Mouse (Mus musculus) Muller cell, postnatal 12 days (primary cell): ENCODE data around the gene Tmem100.

Experiments used
- DNase-seq: peaks from one replicate; pipeline ENCODE4 v3.0.0-alpha.2; 2015; ENCODE audit errors: inconsistent ontology term

Tmem100 gene

DNA sequence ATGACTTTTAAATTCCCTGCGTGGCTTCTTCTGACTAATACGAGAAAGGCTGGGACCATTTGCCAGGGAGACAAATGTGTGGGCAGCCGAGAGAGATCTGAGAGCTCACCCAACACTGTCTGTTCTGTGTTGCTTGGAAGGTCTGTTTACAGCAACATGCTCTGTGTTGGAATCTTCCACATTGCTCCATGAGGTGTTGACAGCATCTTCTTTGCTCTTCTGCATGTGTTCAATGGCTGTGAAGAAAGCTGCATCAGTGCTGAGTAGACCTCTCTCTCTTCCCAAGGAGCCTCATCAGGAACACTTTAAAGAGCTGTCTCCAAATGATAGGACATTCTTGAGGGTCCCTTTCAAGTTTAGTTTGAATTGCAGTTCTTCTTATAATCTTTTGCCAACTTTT, 32.5 kb downstream of the Tmem100 start:
- DNase-seq: no peak

DNA sequence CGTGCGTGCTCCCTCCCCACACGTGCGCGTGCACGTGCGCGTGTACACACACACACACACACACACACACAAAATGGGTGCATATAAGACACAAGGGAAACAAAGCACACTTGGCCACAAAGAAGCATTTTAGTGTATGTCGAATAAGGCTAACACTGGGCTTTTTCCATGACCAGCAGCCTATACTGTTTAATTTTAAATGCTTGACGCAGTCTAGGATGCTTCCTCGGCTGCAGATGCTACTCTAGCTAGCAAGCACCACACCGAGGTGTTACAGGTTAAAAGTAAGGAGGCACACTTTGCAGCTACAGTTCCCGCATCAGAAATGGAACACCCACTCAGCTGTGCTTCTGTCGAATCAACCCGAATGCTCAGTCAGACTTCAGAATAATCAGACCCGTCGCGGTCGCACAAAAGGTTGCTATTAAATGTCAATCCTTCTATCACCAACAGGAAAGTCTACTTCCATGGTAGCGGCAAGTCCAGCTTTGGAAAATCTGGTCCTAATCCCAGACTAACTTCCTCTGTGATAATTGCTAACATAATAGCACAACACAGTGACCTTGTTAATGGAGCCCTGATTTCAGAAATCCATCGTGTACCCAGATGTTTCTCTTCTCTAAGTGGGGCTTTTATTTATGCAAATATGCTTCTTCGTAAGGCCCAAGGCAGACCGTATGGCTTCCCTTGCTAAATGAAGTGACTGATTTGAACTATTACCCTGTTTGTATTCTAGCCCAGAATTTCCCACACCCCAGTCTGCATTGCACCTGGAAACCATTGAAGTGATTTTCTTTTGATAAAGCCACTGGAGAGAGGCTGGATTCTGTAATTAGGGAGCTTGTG, 36.5 kb downstream of the Tmem100 start:
- no peak for DNase-seq

DNA sequence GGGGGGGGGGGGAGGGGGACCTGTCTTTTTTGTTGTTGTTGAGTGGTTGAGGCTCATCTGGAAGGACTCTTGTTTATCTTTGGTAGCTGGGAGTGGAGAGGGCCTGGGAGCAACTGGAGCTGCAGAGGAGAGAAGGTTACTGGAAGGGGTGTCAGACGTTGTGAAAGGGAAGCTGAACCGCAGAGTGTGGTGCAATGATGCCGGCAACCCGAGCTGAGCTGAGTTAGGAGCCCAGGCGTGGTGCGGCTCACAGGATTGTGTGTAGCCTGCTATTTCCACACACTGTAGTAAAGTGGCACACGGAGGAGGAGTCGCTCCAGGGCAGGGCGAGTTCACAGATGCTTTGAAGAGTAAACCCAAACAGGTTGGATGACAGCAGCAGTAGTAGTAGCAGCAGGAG, 41.6 kb downstream of the Tmem100 start:
- no peak for DNase-seq

DNA sequence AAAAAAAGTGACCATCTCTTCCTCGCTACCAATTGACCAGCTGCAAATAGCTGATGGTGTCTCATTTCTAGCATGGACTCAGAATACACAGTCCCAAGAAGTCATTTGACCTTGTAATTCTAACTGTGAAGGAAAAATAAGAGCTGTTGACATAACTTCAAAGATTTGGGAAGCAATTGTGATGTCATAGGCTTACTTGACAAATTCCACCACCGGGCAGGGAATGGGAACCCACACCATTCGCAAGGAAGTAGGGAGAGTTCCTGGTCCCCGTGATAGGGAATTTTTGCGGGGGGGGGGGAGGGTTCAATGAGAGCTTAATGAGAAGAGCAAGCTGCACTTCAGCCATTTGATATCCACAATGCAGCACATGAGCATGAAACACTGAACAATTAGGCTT, 43.1 kb downstream of the Tmem100 start:
- DNase-seq: no peak

DNA sequence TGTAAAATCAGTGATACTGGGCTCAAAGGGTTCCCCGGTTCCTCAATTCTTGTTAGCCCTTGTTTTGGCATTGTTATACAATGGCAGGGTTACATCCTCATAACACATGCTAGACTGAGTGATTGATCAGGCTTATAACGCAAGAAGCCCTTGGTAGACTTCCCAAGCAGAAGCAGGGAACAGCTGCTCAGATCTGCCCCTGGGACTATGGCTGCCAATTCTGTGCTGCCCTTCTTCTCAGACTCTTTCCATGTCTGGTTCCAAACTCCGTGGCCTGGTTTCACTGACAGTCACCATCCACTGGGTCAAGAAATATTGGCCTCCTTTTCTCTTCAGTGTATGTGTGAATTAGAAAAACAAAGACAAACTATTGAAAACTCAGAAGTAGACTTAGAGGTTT, 46.5 kb downstream of the Tmem100 start:
- no peak for DNase-seq

DNA sequence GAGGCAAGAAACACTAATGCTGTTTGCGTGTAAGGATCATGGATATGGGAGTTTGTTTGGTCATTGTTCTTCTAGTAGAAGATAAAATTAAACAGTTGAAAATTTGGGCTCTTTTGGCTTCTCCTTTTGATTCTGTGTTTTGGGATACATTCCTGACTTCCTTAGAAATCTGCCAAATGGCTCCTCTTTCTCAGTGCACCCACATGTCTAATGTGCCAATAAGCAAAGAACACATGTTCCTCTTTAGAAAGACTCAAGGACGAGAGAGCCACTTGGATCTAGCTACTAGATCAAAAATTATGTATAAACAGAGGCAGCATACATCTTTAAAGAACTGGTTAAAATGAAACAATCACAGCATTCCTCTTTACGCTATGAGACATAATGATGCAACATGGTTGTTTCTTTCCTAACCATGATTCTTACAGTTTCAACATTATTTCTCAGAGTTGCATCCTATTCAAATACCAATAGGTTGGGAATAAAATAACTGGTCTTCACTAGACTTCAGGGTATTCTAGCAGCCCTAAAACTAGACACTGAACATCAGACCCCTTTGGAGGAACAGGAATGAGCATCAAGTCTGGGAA, 50.6 kb downstream of the Tmem100 start:
- DNase-seq: no peak

DNA sequence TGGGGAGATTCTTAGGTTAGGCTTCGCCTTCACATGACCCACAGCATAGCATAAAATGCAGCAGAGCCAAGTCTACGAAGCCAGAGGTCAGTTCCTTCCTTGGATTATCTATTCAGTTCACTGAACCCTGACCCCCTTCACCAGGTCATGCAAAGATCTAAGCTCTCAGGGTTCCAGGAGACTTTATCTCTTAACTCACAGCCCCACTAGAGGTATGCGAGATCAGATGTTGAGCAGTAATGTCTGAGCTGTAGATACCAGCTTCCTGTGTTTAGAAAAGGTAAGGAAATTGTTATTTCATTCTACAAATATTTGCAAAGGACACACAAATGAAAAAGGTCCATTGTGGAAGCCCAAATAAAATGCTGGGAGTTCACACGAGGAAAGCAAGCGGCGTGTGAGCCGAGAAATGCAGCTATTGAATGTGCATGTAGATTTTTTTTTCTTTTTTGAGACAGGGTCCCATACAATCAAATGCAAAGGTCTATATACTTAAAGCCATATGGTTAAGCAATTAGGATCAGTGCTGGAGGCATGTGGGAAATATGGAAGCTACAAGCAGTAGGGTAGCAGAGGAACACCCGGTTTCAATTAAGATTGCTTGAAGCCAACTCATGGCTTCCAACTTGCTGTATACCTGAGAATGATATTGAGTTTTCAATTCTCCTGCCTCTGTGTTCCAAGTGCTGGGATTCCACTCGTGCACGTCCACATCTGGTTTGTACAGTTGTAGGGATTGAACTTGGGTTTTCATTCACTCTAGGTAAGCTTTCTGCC, 51.9 kb downstream of the Tmem100 start:
- no peak for DNase-seq

DNA sequence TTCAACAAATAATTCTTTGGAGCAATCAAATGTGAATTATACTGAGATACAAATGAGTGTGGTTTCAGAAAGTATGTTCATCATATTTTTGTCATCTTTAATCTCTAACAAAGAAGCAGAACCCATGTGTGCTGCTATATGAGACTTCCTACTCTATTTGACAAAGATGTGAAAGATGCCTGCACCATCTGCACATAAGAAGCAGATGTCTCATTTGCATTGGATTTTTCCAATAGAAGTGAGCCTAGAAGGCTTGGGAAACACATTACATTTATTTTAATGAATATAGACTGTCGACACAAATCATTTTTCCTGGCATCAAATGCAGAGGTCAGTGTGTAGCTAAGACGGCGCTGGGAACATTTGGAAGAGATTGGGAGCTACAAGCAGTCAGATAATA, 52.9 kb downstream of the Tmem100 start:
- no peak for DNase-seq

DNA sequence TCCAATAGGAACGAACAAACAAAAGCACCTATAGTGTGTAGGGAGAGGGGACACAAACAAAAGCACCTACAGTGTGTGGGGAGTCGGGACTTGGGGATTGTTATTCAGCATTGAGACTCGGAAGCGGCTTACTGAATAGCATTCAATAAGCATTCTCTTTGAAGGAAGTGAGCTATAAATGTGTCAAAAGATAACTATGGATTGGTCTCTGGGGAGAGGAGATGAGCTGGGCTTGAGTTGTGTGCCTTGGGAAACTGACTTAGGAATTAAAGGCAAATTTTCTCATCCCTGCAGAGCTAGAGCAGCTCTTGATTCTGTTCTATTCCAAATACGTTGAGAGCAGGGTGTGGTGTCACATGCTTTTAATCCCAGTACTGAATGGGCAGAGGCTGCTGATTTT, 54.0 kb downstream of the Tmem100 start:
- DNase-seq: no peak
